Mouse (Mus musculus) kidney, embryonic 15.5 days (tissue): Measurements from ENCODE around the gene Gfpt2. TPM values are rescaled to one million over a fixed set of nuclear protein-coding genes. Genes with fewer than 3 reads are reported as not detected.

Experiments
- ATAC-seq: fragments of 200-750 bp; cut with Nextera tagmentation; replicated peaks from 2 replicates; pipeline ENCODE4 v1.8.0; 2017; ENCODE audit warnings: moderate TSS enrichment; ENCODE audit not compliant: low FRiP score
- H3K27ac ChIP-seq: fragments of 300-500 bp; sonication (generic); 2 replicates; pipeline ENCODE4 v1.5.1; 2015; ENCODE audit warnings: mild to moderate bottlenecking, inconsistent platforms
- H3K27me3 ChIP-seq: fragments of 300-500 bp; sonication (generic); 2 replicates; pipeline ENCODE4 v1.6.1; 2015; ENCODE audit warnings: inconsistent platforms
- H3K36me3 ChIP-seq: fragments of 300-500 bp; sonication (generic); 2 replicates; pipeline ENCODE4 v1.6.1; 2015; ENCODE audit warnings: inconsistent platforms
- H3K4me1 ChIP-seq: fragments of 300-500 bp; sonication (generic); 2 replicates; pipeline ENCODE4 v1.6.1; 2015; ENCODE audit warnings: inconsistent platforms
- H3K4me2 ChIP-seq: fragments of 300-500 bp; sonication (generic); 2 replicates; pipeline ENCODE4 v1.6.1; 2015; ENCODE audit warnings: moderate library complexity, mild to moderate bottlenecking, inconsistent platforms
- H3K4me3 ChIP-seq: fragments of 300-500 bp; sonication (generic); replicated peaks from 2 replicates; pipeline ENCODE4 v1.5.1; 2015; ENCODE audit warnings: mild to moderate bottlenecking, inconsistent platforms
- H3K9ac ChIP-seq: fragments of 300-500 bp; sonication (generic); 2 replicates; pipeline ENCODE4 v1.6.1; 2015; ENCODE audit warnings: mild to moderate bottlenecking, inconsistent platforms
- H3K9me3 ChIP-seq: fragments of 300-500 bp; sonication (generic); replicated peaks from 2 replicates; pipeline ENCODE4 v1.6.1; 2016; ENCODE audit warnings: inconsistent platforms
- WGBS: fragments of 180-500 bp; shearing (Covaris S2); methylation state at CpG from one replicate; pipeline ENCODE4 v1.1.7; 2015; ENCODE audit warnings: mixed read lengths; 5-methylcytosine and 5-hydroxymethylcytosine counted together
- microRNA-seq: library from miRNA; unstranded; fragments of <30 nt; microRNA quantifications from one replicate; pipeline ENCODE4, GENCODE M21; 2016
- polyA plus RNA-seq: library from polyadenylated mRNA; unstranded; fragments of >200 nt; fragmentation: Nextera tagmentation; extraction: Ambion mirVana; gene quantifications from 2 replicates; pipeline ENCODE4 v1.2.1, GENCODE M21; 2015

Gfpt2 gene
- polyA plus RNA-seq, 1 experiment from 2014 or later: 12.4 TPM

DNA sequence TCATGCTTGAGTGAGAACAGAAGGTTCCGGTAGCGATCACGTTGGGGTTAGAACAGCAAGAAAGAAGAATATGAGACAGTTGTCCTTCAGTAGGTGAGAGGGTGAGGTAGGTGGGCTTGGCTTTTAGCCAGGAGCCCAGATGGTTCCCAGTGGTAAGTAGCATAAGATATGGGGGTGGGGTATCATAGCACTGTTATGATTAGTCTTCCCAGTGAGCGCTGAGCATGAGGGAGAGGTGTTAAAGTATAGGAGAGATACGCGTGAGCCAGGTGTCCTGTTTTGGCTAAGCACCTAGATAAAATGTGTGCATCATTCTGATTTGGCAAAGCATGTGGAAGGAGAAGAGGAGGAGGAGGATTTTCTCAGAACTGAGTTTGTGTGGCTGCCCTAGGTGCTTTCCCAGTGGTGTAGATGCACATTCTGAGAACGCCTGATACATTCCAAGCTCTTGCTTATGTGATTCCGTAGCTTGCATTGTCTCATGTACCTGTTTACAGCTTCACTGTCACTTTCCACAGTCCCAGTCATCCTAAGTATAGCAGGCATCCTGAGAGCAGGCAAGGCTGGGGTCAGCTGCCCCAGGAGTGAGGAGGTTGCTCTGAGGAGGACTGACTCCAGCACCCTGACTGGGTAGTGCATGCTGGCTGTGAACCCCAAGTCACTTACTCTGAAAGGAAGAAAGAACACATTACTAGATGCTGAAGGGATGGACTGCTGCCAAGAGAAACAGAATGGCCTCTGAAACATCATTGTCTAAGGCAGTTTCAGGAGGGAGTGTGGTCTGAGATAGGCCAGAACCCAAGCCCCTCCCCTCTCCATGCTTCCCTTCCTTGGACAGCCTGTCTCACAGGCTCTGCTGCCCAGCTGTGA, 83.2 kb downstream of the Gfpt2 start:
- Histone ChIP-seq H3K27ac (peak overlapping the region; percentile 49; the same call in 1 of the 2 replicates), H3K36me3 (peaks cover 68% of the 10 kb centered on the region), H3K4me3 (no peak overlapping the region), H3K27me3 (no peaks in the 10 kb centered on the region), H3K9ac (no peak overlapping the region), H3K4me1 (peaks cover 6% of the 10 kb centered on the region; the same call in 1 of the 2 replicates), H3K4me2 (no peak overlapping the region), H3K9me3 (no peaks in the 10 kb centered on the region)
- WGBS: 79% methylated on average over 8 of the region's 8 CpGs
- ATAC-seq: 0 out of 2 replicates have a peak, but pooled peaks have one; percentile 40

DNA sequence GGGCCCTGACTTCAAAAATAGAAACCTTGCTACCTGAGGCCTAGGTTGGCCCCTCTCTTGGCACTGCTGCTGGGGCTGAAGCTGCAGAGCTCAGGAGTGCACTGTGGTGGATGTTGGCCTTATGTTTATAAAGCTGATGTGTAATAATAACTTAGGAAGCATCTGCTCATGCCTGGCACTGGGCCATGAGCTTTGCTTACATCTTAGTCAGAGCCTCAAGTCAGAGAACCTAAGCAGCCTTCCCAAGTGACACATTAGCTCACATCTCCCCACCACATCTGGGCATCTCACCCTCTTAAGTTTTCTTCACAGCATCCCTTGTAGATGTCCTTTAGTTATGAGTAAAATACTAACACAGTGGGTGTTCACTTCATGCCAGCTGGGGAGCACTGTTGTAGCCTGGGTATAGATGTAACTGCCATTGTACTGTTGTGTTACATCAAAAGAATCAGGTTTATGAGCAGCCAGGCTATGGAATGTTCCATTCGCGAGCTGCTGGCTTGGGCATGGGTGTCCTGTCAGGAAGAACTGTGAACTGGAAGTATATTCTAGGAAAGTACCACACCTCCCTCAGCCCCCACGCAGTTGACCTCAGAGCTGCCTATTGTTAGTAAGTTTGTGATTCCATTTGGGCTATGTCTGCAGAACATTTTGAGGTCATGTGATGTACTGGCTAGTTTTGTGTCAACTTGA, 86.1 kb downstream of the Gfpt2 start:
- H3K9me3 ChIP-seq: no peaks in the 10 kb centered on the region
- H3K27me3 ChIP-seq: no peaks in the 10 kb centered on the region
- H3K4me2 ChIP-seq: no peak overlapping the region
- H3K4me3 ChIP-seq: no peak overlapping the region
- H3K36me3 ChIP-seq: peaks cover 63% of the 10 kb centered on the region
- no peak overlapping the region for H3K27ac ChIP-seq
- H3K4me1 ChIP-seq: peaks cover 6% of the 10 kb centered on the region; the same call in 1 of the 2 replicates
- 85% methylated on average over 3 of the region's 3 CpGs for WGBS
- H3K9ac ChIP-seq: no peak overlapping the region
- ATAC-seq: no peak

DNA sequence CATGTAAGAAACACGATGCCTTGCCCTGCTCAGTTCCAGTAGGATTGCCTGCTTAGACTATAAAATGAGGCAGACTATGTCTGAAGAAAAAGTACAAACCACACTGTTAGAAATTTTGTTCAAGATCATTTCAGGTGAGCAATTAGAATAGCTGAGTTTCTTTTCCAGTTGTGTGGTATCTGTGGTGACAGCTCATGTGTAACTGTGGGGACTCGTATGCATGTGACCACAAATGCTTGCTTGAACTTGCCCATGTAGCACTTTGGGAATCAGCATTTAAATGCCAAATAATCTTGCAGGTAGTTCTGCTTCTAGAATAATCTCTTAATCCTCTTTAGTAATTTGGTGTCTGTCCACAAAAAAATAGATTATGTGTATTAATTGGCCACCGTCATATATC, 89.4 kb downstream of the Gfpt2 start:
- ATAC-seq: no peak
- H3K4me1 ChIP-seq: no peaks in the 10 kb centered on the region
- no peaks in the 10 kb centered on the region for H3K9me3 ChIP-seq
- H3K36me3 ChIP-seq: peaks cover 59% of the 10 kb centered on the region
- H3K27ac ChIP-seq: no peak overlapping the region
- no peak overlapping the region for H3K4me2 ChIP-seq
- no peak overlapping the region for H3K9ac ChIP-seq
- H3K27me3 ChIP-seq: no peaks in the 10 kb centered on the region
- WGBS: 92% methylated on average over 3 of the region's 3 CpGs
- H3K4me3 ChIP-seq: no peak overlapping the region

Small RNA genes lying within 50 kb of the gene (microRNA-seq; reads per million reads assigned to microRNA genes)
- not detected for gene Gm23813

Other genes with a start within 250 kb of the Gfpt2 start
- gene Olfr1380, start 237.3 kb upstream of the Gfpt2 start, polyA plus RNA-seq: not detected in 2 replicates
- gene Flt4, start 184.9 kb upstream of the Gfpt2 start, polyA plus RNA-seq: 8.3 and 10.1 TPM in 2 replicates
- gene Scgb3a1, start 130.6 kb upstream of the Gfpt2 start, polyA plus RNA-seq: not detected in 2 replicates
- gene Cnot6, start 81.5 kb upstream of the Gfpt2 start, polyA plus RNA-seq: 67.1 and 70.8 TPM in 2 replicates
- gene Mapk9, start 52.6 kb downstream of the Gfpt2 start, polyA plus RNA-seq: 30.3 and 30.4 TPM in 2 replicates
- 0.18 TPM in 1 of 2 replicates, not detected in the other for gene Rasgef1c, start 107.7 kb downstream of the Gfpt2 start, polyA plus RNA-seq
- 59.1 and 62.8 TPM in 2 replicates for gene Rnf130, start 231.2 kb downstream of the Gfpt2 start, polyA plus RNA-seq